Mouse (Mus musculus) macrophage (primary cell): ENCODE measurements at regions not wholly inside any gene's neighbourhood (a gene's known extent, or its start where the extent isn't known, plus 50 kb on each side); places are given as distances from the start of the nearest gene placed in this dataset.

Experiments
- H3K27ac ChIP-seq: fragments of 350-480 bp; formaldehyde crosslinking; 2 replicates; pipeline ENCODE4 v1.9.0; 2021
- H3K36me3 ChIP-seq: fragments of 350-480 bp; formaldehyde crosslinking; 2 replicates; pipeline ENCODE4 v1.9.0; 2021; ENCODE audit errors: inconsistent target
- H3K4me3 ChIP-seq: fragments of 350-480 bp; formaldehyde crosslinking; 2 replicates; pipeline ENCODE4 v1.9.0; 2021; ENCODE audit errors: inconsistent target
- H3K79me2 ChIP-seq: fragments of 350-480 bp; formaldehyde crosslinking; 2 replicates; pipeline ENCODE4 v1.9.0; 2021; ENCODE audit errors: inconsistent target
- WGBS: methylation state at CpG from one replicate; pipeline ENCODE4 v1.1.7; 2026; ENCODE audit warnings: inconsistent platforms; ENCODE audit not compliant: missing documents; 5-methylcytosine and 5-hydroxymethylcytosine counted together

DNA sequence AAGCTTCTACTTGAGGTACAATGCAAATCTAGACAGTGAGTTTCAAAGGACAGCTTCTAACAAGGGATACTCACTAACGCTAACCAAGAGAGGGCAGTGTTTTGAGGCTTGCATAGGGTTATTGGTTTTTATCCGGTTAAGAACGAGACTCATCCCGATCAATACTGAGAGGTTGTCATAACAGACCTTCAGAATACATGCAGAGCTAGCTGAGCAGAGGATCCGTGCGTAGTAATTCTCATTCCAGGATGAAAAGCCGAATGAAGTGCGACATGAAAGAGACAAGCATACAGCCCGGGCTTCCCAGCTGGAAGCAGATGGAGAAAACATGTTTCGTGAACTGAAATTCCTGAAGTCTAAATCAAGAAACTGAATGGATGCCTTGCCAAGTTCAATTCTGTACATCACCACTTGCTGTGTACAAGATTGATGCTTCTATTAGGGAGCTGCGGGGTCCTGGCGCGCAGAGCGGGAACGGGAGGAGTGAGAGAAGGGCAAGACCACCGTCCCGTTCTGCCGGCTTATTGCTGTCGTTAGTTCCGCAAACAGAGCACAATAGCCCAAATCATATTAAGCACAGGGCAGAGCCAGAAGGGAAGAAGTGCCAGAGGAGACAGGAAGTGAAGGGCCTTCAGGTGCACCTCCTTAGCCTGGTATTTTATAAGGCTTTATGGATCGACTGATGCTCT, 65.4 kb upstream of the Tes start:
- Histone ChIP-seq H3K27ac (no peak overlapping the region), H3K4me3 (no peak overlapping the region), H3K79me2 (no peaks in the 10 kb centered on the region), H3K36me3 (no peaks in the 10 kb centered on the region)
- WGBS: 91% methylated on average over 21 of the region's 21 CpGs

GRCm38 (mm10) chr6:16995495-16995936, 69.4 kb upstream of the Tes start:
- H3K27ac ChIP-seq: no peak overlapping the region
- WGBS: 58% methylated on average over 10 of the region's 10 CpGs
- no peak overlapping the region for H3K4me3 ChIP-seq
- H3K79me2 ChIP-seq: no peaks in the 10 kb centered on the region
- no peaks in the 10 kb centered on the region for H3K36me3 ChIP-seq

- no peak overlapping the region for H3K4me3 ChIP-seq
- no peaks in the 10 kb centered on the region for H3K36me3 ChIP-seq
- no peak overlapping the region for H3K27ac ChIP-seq
- 24% methylated on average over 8 of the region's 8 CpGs for WGBS
- no peaks in the 10 kb centered on the region for H3K79me2 ChIP-seq
Measured at GRCm38 (mm10) chr6:16994711-16995110, 70.2 kb upstream of the Tes start.

- Histone ChIP-seq H3K36me3 (no peaks in the 10 kb centered on the region), H3K79me2 (no peaks in the 10 kb centered on the region), H3K27ac (no peak overlapping the region), H3K4me3 (no peak overlapping the region)
- 91% methylated on average over 15 of the region's 15 CpGs for WGBS
Measured at GRCm38 (mm10) chr6:16991996-16992591, 72.9 kb upstream of the Tes start.

GRCm38 (mm10) chr6:16978206-16978505, 79.9 kb upstream of the Tfec start:
- H3K36me3 ChIP-seq: no peaks in the 10 kb centered on the region
- WGBS: 4% methylated on average over 3 of the region's 3 CpGs
- no peak overlapping the region for H3K4me3 ChIP-seq
- no peak overlapping the region for H3K27ac ChIP-seq
- no peaks in the 10 kb centered on the region for H3K79me2 ChIP-seq

GRCm38 (mm10) chr6:16977392-16978205, 79.4 kb upstream of the Tfec start:
- 48% methylated on average over 14 of the region's 14 CpGs for WGBS
- Histone ChIP-seq H3K36me3 (no peaks in the 10 kb centered on the region), H3K79me2 (no peaks in the 10 kb centered on the region), H3K27ac (no peak overlapping the region), H3K4me3 (no peak overlapping the region)

DNA sequence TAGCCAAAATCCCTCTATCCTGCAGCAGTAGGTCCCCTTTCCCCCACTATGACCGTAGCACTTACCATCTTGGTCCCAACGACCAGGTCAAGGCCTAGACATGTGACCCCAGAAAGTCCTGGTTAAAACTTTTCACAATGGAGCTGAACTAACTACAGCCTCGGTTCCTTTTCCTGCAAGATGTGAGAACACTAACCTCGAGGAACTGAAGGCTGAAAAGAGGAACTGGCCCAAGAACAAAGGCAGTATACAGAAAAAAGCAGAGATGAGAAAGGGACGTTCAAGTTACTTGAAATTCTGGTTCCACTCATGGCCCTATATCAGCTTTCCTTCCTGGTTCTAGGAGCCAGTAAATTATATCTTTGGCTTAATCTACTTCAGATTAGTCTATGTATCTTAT, 67.4 kb upstream of the Tfec start:
- H3K79me2 ChIP-seq: no peaks in the 10 kb centered on the region
- no peak overlapping the region for H3K4me3 ChIP-seq
- H3K27ac ChIP-seq: no peak overlapping the region
- no peaks in the 10 kb centered on the region for H3K36me3 ChIP-seq
- 1% methylated on average over 5 of the region's 5 CpGs for WGBS

DNA sequence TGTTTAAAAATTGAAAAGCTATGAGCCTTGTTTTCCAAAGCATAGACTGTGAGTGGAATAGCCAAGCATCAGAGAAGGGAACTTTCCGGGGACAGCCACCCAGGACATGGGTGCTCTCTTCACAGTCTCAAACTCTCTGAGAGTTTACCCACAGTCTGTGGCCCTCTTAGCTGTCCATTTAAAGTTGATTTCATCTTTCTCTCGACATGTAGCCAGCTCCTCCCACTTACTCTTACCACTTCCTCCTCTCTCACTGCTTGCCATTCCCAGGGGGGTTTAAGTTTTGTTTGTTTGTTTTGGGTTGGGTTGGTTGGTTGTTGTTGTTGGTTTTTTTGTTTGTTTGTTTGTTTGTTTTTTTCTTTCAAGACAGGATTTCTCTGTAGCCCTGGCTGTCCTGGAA, 66.1 kb upstream of the Tfec start:
- 15% methylated on average over 2 of the region's 2 CpGs for WGBS
- Histone ChIP-seq H3K4me3 (no peak overlapping the region), H3K27ac (peak overlapping the region; percentile 57), H3K79me2 (no peaks in the 10 kb centered on the region), H3K36me3 (no peaks in the 10 kb centered on the region)

GRCm38 (mm10) chr6:16963958-16964357, 65.7 kb upstream of the Tfec start:
- Histone ChIP-seq H3K27ac (peak overlapping the region; percentile 57), H3K4me3 (no peak overlapping the region)

GRCm38 (mm10) chr6:16958102-16958501, 59.9 kb upstream of the Tfec start:
- WGBS: 100% methylated on average over 2 of the region's 3 CpGs

More at GRCm38 (mm10) chr6:16963958-16964357, 65.7 kb upstream of the Tfec start:
- Histone ChIP-seq H3K79me2 (no peaks in the 10 kb centered on the region), H3K36me3 (no peaks in the 10 kb centered on the region)
- 2% methylated on average over 3 of the region's 3 CpGs for WGBS

DNA sequence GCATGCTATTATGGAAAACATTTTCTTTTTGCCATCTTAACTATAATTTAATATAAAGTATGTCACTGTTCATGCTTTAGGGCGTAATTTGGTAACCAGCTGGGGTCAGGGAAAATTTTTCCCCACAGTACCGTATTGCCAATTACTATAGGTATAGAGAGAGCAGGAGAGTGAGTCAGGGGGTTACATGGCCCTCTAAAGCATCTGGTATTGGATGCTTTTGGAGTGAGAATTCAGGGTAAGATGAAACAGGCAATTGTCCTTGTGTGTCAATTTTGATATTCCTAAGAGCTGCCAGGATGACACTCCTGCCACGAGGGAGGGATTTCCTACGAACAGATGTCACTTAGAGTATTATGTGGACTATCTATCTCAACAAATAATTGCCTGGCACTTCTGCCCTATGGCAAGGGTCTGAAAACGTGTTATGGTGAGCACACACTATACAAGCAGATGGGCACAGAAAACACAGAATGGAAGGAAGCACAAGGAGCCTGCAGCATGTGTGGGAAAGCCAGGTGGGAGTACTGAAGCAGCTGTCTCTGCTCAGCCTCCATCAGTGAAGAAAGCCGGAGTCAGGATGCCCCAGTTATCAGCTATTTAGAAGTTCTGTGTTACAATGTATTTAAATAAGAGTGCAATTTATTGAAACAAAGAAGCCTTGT, 58.7 kb upstream of the Tfec start:
- WGBS: 89% methylated on average over 6 of the region's 6 CpGs
- no peak overlapping the region for H3K27ac ChIP-seq
- H3K4me3 ChIP-seq: no peak overlapping the region
- no peaks in the 10 kb centered on the region for H3K79me2 ChIP-seq
- no peaks in the 10 kb centered on the region for H3K36me3 ChIP-seq

More at GRCm38 (mm10) chr6:16958102-16958501, 59.9 kb upstream of the Tfec start:
- Histone ChIP-seq H3K4me3 (no peak overlapping the region), H3K79me2 (no peaks in the 10 kb centered on the region), H3K36me3 (no peaks in the 10 kb centered on the region), H3K27ac (no peak overlapping the region)
